Mouse (Mus musculus): ENCODE measurements at regions not wholly inside any gene's neighbourhood (a gene's known extent, or its start where the extent isn't known, plus 50 kb on each side); places are given as distances from the start of the nearest gene placed in this dataset.
A peak's percentile ranks its signal among the peaks of the same experiment; 100 is the strongest.

GRCm38 (mm10) chr10:118714595-118714994 is 155.4 kb downstream of the Dyrk2 start:
- no peak for ATAC-seq (replicated peaks in 1 of 2; ENCODE audit: insufficient read depth in 1 of 2, low FRiP score in 2 of 2, low TSS enrichment in 1 of 2, low read depth in 1 of 2, poor library complexity in 2 of 2, severe bottlenecking in 2 of 2)

- ATAC-seq (replicated peaks in 1 of 2; ENCODE audit: insufficient read depth in 1 of 2, low FRiP score in 2 of 2, low TSS enrichment in 1 of 2, low read depth in 1 of 2, poor library complexity in 2 of 2, severe bottlenecking in 2 of 2) = no peak
Observed at GRCm38 (mm10) chr10:118720630-118721029, 149.4 kb downstream of the Dyrk2 start.

DNA sequence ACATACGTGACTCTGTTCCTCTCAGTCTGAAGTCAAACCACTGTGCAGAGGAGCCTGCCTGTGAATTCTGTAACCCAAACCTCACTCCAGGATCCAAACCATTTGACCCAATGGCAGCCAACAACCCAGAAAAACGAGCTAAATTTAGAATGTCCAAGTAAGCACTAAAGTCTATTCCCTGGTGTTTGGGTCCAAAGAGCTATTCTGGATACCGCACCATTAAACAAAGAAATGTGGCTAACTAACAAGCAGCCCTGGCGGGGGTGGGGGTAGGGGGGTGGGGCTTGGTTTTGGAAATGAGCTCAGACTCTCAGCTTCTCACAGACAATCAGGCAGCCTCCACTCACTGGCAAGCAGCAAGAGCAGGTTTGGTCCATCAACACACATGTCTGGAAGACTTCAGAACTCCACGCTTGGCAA is 147.9 kb downstream of the Dyrk2 start:
- no peak for ATAC-seq (replicated peaks in 1 of 2; ENCODE audit: insufficient read depth in 1 of 2, low FRiP score in 2 of 2, low TSS enrichment in 1 of 2, low read depth in 1 of 2, poor library complexity in 2 of 2, severe bottlenecking in 2 of 2)

DNA sequence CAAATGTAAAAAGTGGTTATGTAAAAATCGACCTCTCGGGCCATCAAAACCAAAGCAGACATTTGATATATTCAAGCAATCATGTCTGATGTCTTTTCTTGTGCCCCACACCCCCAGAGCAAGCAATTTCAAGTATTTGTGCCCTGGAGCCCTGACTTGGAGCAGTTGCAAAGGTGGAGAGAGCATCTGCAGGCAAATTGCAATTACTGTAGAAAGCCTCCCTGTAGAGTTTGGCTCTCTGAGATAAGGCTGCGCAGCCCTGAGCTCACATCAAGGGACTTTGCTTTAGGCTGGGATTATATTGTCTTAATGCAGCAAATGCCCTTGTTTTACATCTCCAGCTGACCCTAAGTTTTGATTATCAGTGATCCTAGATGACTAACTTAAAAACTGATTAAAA is 147.3 kb downstream of the Dyrk2 start:
- ATAC-seq (replicated peaks in 1 of 2; ENCODE audit: insufficient read depth in 1 of 2, low FRiP score in 2 of 2, low TSS enrichment in 1 of 2, low read depth in 1 of 2, poor library complexity in 2 of 2, severe bottlenecking in 2 of 2) = no peak

DNA sequence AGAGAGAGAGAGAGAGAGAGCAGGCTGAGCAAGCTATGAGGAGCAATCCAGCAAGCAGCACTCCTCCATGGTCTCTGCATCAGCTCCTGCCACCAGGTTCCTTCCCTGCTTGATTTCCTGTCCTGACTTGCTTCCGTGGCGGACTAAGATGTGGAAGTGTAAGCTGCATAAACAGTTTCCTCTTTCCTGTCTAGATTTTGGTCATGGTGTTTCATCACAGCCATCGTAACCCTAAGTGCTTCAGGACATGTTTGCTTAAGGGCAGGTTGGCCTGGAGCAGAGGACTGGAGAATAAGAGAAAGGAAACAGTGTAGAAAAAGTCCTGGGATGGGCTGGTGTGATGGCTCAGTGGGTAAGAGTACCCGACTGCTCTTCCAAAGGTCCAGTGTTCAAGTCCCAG is 133.9 kb downstream of the Dyrk2 start:
- ATAC-seq (replicated peaks in 1 of 2; ENCODE audit: insufficient read depth in 1 of 2, low FRiP score in 2 of 2, low TSS enrichment in 1 of 2, low read depth in 1 of 2, poor library complexity in 2 of 2, severe bottlenecking in 2 of 2) = no peak; a peak in 1 of 4 replicates

- 0 out of 4 replicates have a peak, but pooled peaks of 1 of the 2 experiments have one; percentile 37 for ATAC-seq (replicated peaks in 1 of 2; ENCODE audit: insufficient read depth in 1 of 2, low FRiP score in 2 of 2, low TSS enrichment in 1 of 2, low read depth in 1 of 2, poor library complexity in 2 of 2, severe bottlenecking in 2 of 2)
Observed at GRCm38 (mm10) chr10:118737064-118737463, 132.9 kb downstream of the Dyrk2 start.

- no peak for ATAC-seq (replicated peaks in 1 of 2; ENCODE audit: insufficient read depth in 1 of 2, low FRiP score in 2 of 2, low TSS enrichment in 1 of 2, low read depth in 1 of 2, poor library complexity in 2 of 2, severe bottlenecking in 2 of 2)
Observed at GRCm38 (mm10) chr10:118739849-118740481, 130.0 kb downstream of the Dyrk2 start.

DNA sequence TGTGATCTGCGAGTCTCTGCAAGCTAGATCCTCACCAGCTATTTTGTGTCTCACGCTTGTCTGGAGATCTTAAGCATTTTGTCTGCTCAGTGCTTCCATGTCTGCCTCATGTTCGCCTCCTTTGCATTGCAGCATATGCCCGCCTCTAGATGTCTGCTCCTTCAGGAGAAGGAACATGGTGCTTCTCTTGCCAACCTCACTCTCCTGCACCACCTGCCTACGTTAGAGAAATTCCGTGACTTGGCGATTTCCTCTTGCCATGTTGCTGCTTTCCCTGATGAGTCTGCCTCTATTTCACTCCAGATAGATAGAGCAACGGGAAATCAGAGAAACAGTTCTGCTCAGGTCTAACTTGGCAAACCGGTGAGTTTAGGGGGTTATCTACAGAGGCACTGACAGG is 126.2 kb downstream of the Dyrk2 start:
- no peak for ATAC-seq (replicated peaks in 1 of 2; ENCODE audit: insufficient read depth in 1 of 2, low FRiP score in 2 of 2, low TSS enrichment in 1 of 2, low read depth in 1 of 2, poor library complexity in 2 of 2, severe bottlenecking in 2 of 2)

- ATAC-seq (replicated peaks in 1 of 2; ENCODE audit: insufficient read depth in 1 of 2, low FRiP score in 2 of 2, low TSS enrichment in 1 of 2, low read depth in 1 of 2, poor library complexity in 2 of 2, severe bottlenecking in 2 of 2) = no peak
Observed at GRCm38 (mm10) chr10:118746719-118747395, 123.2 kb downstream of the Dyrk2 start.

GRCm38 (mm10) chr10:118749039-118749438 is 121.0 kb downstream of the Dyrk2 start:
- no peak for ATAC-seq (replicated peaks in 1 of 2; ENCODE audit: insufficient read depth in 1 of 2, low FRiP score in 2 of 2, low TSS enrichment in 1 of 2, low read depth in 1 of 2, poor library complexity in 2 of 2, severe bottlenecking in 2 of 2)

DNA sequence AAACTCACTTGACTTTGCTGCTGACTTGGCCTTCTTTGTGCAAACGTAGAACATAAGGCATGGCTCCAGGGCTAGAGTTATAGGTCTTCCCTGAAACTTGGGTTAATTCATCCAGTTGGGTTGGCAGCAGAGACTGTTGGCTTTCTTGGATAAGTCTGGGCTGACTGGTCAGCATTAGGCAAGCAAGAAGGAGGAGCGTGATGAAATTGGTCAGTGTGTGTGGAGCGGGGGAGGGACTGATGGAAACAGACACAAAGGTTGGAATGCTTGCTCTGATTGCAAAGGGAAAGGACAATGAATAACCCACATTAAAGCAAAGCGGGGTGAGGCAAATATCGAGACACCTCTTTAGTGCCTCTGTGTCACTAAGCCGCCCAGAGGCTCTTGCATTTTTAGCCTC is 120.3 kb downstream of the Dyrk2 start:
- no peak for ATAC-seq (replicated peaks in 1 of 2; ENCODE audit: insufficient read depth in 1 of 2, low FRiP score in 2 of 2, low TSS enrichment in 1 of 2, low read depth in 1 of 2, poor library complexity in 2 of 2, severe bottlenecking in 2 of 2)

DNA sequence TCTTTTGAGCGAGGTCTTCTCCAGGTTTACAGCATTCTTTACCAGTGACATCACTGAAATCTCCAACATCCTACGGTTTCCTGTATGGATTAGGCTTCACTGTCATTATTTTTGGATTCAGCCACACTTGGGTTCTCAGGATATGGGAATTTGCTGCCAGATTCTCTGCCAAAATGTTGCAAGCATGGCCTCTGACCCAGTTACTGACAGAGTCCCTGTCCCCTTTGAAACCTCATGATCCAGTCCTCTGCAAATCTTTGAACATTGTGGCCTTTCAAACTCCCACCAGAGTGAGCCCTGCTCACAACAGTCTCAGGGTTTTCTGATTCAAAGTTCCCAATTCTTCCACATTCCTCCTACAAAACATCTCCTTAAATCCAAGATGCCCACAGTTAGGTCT is 118.9 kb downstream of the Dyrk2 start:
- no peak for ATAC-seq (replicated peaks in 1 of 2; ENCODE audit: insufficient read depth in 1 of 2, low FRiP score in 2 of 2, low TSS enrichment in 1 of 2, low read depth in 1 of 2, poor library complexity in 2 of 2, severe bottlenecking in 2 of 2)

- no peak for ATAC-seq (replicated peaks in 1 of 2; ENCODE audit: insufficient read depth in 1 of 2, low FRiP score in 2 of 2, low TSS enrichment in 1 of 2, low read depth in 1 of 2, poor library complexity in 2 of 2, severe bottlenecking in 2 of 2)
Observed at GRCm38 (mm10) chr10:118753061-118753775, 116.8 kb downstream of the Dyrk2 start.

DNA sequence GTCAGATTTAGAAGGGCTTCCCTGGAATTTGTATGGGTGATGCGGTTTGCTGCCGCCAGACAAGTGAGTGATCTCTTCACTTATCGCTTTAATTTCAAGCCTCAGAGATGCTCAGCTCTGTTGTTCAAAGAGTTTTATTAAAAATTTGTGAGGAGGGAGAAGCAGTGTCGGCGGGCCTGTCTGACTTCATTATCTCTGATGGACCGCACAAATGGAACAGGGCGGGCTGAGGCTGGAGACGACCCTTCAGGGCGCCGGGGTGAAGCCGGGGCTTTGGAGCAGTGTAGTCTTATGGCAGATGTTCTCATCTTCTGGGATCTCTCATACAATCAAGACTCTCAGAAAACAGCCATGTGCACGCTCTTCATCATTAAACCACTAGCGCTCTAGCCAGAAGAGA is 115.2 kb downstream of the Dyrk2 start:
- no peak for ATAC-seq (replicated peaks in 1 of 2; ENCODE audit: insufficient read depth in 1 of 2, low FRiP score in 2 of 2, low TSS enrichment in 1 of 2, low read depth in 1 of 2, poor library complexity in 2 of 2, severe bottlenecking in 2 of 2)

GRCm38 (mm10) chr10:118758825-118759471 is 111.1 kb downstream of the Dyrk2 start:
- no peak for ATAC-seq (replicated peaks in 1 of 2; ENCODE audit: insufficient read depth in 1 of 2, low FRiP score in 2 of 2, low TSS enrichment in 1 of 2, low read depth in 1 of 2, poor library complexity in 2 of 2, severe bottlenecking in 2 of 2)

DNA sequence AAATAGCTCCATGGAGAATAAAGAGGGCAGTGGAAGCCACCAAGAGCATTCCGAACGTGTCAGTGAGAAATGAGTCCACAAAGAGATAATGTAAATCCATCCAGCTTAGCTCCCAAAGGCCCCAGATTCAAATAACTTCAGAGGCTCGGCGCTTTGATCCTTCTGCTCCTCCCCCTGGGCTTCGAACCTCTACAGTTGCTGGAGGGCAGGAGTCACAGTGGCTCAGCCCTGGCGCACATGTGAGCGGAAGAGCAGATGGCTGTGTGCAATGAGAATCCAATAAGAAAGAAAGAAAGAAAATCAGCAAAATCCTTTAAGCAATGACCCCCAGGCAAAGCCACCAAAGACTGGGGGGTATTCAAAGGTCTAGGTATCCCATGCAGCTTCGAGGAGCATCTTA is 109.6 kb downstream of the Dyrk2 start:
- no peak for ATAC-seq (replicated peaks in 1 of 2; ENCODE audit: insufficient read depth in 1 of 2, low FRiP score in 2 of 2, low TSS enrichment in 1 of 2, low read depth in 1 of 2, poor library complexity in 2 of 2, severe bottlenecking in 2 of 2)

GRCm38 (mm10) chr10:118761101-118761868 is 108.7 kb downstream of the Dyrk2 start:
- ATAC-seq (replicated peaks in 1 of 2; ENCODE audit: insufficient read depth in 1 of 2, low FRiP score in 2 of 2, low TSS enrichment in 1 of 2, low read depth in 1 of 2, poor library complexity in 2 of 2, severe bottlenecking in 2 of 2) = peak; percentile 42 to 47; a peak in 2 of 4 replicates

Measured in hematopoietic stem cell, adult 5-6 weeks (primary cell).